Mouse (Mus musculus) adrenal gland, postnatal 14 days (tissue): ENCODE results near the gene Lilrb4a. TPM values are rescaled to one million over a fixed set of nuclear protein-coding genes. Genes with fewer than 3 reads are reported as not detected.
"Not testable (repeated sequence)": the region's sequence is repeated elsewhere in the genome, so short reads cannot be mapped to it uniquely, and the experiment has no call there.

Experiments
- DNase-seq: peaks from one replicate; pipeline ENCODE4 v3.0.0; 2021; ENCODE audit warnings: mixed read lengths
- long read RNA-seq, 2 experiments: library from polyadenylated mRNA; stranded (forward); transcript quantifications; one replicate each; pipeline ENCODE4 v2.0.0; 2021
- total RNA-seq: library from RNA; stranded (reverse); gene quantifications from 2 replicates; pipeline ENCODE4 v1.2.3, GENCODE M21; 2021

Gene Lilrb4a
- 1.6 and 2.3 TPM in 2 replicates for total RNA-seq
- long read RNA-seq, experiment 1: 0 reads
- long read RNA-seq, experiment 2: 0 reads

DNA sequence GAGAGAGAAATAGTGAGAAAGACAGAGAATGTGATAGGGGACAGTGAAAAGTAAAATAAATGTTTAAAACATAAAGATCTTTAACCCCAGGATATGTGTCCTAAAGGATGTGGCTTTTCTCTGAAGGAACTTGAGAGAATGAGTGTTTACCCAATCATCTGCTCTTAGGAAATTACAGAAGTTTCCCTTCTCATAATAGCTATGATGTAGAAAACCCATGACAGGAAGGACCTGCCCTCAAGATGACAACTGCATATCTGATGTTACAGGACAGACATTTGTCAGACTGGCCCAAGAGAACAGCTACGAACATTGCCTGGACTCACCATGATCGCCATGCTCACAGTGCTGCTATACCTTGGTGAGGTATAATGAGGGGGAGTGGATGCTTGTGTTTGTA is at the start of gene Lilrb4a:
Gene Lilrb4a (plus strand): TSS at position 266 of the 400 bp plus-strand sequence.
- DNase-seq: not testable (repeated sequence)

DNA sequence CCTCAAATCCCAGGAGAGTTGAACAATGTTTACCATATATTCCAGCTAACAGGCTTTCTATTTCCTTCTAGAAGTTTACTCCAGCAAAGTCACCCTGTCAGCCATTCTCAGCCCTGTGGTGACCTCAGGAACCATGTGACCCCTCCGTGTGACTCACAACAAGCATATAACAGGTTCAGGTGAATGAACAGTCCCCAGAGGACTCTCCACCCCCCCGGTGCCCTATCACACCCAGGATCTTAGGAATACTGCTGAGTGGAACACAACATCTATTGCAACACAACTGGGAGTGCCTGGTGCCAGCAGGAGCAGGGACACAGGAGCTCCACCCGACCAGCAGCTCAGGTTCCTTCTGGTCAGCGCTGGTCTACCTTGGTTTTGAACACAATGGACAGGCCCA is 39.1 kb upstream of the Lilrb4a start:
- no peak for DNase-seq

DNA sequence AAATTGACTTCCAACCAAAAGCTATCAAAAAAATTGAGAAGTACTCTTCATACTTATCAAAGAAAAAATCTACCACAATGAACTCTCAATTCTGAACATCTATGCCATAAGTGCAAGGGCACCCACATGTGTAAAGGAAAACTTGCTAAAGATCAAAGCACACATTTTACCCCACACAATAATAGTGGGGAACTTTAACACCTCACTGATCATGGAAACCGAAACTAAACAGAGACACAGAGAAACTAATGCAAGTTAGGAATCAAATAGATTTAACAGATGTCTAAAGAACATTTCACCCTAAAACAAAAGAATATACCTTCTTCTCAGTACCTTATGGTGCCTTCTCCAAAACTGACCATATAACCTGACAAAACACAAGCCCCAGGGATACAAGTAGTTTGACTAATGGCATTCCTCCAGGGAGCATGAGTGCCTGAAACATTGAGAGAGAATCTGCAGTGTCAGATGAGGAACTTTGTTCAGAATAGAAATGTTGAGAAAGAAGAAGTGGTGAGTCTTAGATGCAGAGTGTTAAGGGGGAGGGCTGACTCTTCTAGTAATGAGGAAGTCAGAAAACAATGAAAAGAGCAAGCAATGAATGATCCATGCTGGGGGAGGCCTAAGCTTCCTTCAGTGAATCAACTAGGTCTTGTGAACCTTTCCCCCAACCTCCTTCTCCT is 37.0 kb upstream of the Lilrb4a start:
- DNase-seq: no peak

DNA sequence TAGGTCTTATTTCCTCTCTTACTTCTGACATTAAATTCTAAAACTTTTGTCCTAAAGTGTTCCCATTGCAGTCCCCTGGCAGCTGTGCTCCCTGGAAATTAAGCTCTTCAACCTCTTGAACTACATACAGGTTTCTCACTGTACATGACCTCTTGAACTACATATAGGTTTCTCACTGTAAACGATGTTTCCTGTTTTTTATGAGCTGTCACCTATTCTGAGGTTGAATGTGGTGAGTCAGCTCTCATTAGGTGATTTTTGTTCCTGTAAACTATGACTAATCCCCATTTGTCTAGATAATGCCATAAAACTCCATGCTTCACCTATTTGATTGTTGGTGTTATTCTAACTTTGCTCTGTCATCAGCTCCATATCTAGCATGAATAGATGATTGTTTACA is 36.4 kb upstream of the Lilrb4a start:
- no peak for DNase-seq

DNA sequence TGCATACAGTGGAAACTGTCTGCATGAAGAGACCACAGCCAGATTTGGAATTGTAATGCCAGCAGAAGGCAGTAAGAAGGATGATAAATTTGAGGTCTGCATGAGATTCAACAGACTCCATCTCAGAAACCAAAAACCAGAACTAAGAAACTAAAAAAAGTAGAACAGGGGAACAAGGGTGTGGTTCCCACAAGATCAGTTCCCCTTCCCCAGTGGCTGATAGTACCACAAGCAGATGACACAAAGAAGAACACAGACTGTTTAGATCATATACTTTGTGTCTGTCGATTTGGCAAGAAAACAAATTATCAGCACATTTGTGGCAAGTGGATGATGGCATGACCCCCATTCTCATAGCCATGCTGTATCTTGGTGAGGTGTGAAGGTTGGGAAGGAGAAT is 35.0 kb upstream of the Lilrb4a start:
- no peak for DNase-seq

DNA sequence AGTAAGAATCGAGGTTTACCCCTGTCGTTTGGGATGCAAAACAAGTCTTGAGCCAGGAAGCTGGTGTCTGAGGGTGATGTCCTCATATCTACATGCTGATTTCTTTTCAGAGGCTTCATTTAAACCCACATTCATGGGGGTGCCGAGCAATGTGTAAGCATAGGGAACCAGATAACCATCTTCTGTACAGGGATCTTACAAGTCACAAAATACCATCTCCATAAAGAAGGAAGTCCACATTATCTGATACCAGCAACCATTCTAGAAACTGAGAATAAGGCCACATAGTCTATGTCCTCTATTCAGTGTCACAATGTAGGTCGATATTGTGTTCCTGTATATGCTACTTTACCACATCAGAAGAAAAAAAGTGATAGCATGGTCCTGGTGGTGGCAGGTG is 34.4 kb upstream of the Lilrb4a start:
- no peak for DNase-seq

DNA sequence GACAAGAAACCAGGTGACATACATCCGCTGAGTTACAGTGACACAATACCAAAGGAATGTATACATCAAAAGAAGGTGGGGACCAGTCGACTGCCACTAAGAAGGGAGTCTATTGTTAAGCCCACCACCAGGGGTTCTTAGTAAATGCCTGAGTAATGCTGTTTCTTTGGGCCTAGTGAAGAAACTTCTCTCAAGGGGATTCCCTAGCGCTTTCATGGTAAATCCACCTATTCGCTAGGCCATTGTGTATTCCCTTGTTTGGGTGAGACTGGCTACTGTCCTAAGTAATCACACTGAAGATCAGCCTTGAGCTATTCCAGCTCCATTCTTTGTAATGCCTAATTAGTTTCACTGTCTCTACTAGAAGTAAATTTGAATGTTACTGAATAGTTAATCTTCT is 27.0 kb upstream of the Lilrb4a start:
- DNase-seq: not testable (repeated sequence)

DNA sequence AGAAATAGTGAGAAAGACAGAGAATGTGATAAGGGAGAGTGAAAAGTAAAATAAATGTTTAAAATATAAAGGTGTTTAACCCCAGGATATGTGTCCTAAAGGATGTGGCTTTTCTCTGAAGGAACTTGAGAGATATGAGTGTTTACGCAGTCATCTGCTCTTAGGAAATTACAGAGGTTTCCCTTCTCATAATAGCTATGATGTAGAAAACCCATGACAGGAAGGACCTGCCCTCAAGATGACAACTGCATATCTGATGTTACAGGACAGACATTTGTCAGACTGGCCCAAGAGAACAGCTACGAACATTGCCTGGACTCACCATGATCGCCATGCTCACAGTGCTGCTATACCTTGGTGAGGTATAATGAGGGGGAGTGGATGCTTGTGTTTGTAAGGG is 10.4 kb upstream of the Lilrb4a start, which contains the start of the genes Gm49339 and Lilr4b:
Gene Gm49339 (plus strand): TSS at position 216 of the 400 bp plus-strand sequence.
Gene Lilr4b (plus strand): TSS at position 236 of the 400 bp plus-strand sequence.
- DNase-seq: not testable (repeated sequence)

DNA sequence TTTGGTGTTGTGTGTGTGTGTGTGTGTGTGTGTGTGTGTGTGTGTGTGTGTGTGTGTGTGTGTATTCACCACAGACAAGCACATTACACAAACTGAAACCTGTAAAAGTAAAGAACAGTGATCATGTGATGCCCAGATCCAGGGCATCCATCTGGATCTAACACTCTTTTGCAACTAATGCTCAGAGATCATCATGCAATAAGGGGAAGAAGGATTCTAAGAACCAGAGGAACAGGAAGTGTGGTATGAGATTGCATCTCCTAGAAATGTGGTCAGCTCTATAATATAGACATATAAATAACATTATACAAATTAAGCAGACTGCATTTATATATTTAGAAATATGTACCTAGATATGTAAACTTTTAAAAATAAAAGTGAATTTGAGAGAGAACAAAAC is 29.3 kb downstream of the Lilrb4a start:
- no peak for DNase-seq

DNA sequence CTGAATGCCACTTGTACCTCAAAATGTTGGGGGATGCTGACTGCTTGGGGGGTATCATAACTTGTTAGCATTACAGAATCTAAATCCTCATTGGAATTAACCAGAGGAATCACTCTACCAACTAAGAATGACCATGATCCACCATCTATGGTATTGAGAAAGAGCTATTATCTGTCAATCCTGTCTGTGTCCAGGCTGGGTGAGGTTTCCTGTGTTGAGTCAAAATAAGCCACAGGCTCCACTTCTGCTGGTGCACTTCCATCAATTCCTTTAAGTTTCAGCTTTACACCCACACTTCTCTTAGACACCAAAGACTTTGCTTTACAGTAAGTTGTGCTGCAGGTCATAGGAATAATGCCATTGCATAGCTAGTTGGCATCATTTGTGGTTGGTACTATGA is 30.7 kb downstream of the Lilrb4a start:
- DNase-seq: no peak

DNA sequence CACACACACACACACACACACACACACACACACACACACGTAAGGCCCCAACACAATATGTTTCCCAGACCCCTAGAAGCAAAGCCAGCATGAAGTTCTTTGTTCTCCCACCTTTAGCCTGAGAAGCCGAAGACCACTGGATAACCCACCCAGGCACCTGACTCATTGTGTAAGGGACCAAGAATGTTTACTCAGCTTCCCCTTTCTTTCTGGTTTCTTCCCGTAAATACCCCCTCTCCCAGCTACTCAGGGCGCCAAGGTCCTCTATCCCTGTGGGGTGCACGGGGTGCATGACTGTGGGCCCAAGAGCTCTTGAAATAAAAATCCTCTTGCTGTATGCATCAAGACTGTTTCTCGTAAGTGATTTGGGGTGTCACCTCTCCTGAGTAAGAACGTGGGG is 35.3 kb downstream of the Lilrb4a start:
- DNase-seq: no peak

DNA sequence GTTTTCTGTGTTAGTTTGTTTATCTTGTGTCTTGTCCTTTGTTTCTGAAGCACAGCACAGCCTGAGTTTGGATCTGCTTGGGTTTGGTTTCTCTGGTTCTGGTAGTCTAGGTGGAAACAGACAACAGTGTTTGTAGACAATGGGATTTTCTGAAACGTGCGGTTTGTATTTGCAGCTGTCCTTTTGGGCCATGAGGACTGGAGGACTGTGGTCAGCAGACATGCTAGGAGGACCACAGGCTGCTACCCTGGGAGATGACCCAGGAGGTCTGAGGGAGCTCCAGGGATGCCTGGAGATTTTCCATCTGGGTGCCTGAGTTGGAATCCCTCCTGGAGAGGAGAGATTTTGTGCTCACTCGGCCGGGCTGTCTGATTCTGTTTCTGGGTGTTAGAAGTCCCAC is 35.9 kb downstream of the Lilrb4a start:
- no peak for DNase-seq

DNA sequence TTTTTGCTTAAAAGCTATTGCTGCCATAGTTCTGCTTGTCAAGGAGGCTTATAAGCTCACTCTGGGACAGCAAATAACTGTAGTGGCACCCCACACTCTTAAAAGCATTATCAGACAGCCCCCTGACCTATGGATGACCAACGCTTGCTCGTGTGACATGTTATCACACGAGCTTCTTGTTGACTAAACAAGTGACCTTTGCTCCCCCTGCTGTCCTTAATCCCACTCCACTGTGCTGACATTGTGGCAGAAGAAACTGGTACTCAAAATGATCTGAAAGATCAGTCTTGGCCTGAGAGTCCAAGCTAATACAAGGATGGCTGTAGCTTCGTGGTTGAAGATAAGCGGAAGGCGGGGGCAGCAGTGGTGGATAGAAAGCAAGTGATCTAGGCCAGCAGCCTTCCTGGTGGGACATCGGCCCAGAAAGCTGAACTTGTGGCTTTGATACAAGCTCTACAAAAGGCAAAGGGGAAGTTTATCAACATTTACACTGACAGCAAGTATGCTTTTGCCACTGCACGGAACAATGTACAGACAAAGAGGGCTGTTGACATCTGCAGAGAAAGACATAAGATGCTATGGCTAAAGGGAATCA is 38.2 kb downstream of the Lilrb4a start:
- DNase-seq: no peak

DNA sequence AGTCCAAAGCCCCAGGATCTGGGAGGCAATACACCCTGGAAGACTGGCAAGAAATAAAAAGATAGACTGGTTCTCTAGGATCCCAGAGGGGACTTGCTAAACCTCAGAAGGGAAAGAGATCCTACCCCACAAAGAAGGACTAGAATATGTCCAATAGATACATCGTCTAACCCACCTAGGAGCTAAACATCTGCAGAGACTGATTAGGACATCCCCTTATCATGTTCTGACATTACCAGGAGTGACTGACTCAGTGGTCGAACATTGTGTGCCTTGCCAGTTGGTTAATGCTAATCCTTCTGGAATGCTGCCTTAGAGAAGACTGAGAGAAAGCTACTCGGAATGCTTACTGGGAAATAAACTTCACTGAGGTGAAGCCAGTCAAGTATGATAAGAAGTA is 38.7 kb downstream of the Lilrb4a start:
- no peak for DNase-seq

DNA sequence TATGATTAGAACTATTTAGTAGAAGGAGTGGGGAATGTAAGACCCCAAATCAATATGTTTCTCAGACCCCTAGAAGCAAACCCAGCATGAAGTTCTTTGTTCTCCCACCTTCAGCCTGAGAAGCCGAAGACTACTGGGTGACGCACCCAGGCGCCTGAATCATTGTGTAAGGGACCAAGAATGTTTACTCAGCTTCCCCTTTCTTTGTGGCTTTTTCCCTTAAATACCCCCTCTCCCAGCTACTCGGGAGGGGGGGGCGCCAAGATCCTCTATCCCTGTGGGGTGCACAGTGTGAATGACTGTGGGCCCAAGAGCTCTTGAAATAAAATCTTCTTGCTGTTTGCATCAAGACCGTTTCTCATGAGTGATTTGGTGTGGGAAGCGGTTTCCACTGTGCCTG is 40.1 kb downstream of the Lilrb4a start:
- DNase-seq: no peak

Other genes starting within 250 kb of the Lilrb4a start
- 0.45 and 1.3 TPM in 2 replicates for gene Gm49339, start 10.3 kb upstream of the Lilrb4a start, total RNA-seq
- 0.93 and 2.5 TPM in 2 replicates for gene Lilr4b, start 10.3 kb upstream of the Lilrb4a start, total RNA-seq
- gene Fam162b, start 99.6 kb downstream of the Lilrb4a start, total RNA-seq: not detected in 2 replicates
- not detected in 2 replicates for gene Gprc6a, start 140.5 kb downstream of the Lilrb4a start, total RNA-seq
- not detected in 2 replicates for gene Rfx6, start 186.8 kb downstream of the Lilrb4a start, total RNA-seq